Mouse (Mus musculus) myocyte (in vitro differentiated cells): ENCODE measurements at regions not wholly inside any gene's neighbourhood (a gene's known extent, or its start where the extent isn't known, plus 50 kb on each side); places are given as distances from the start of the nearest gene placed in this dataset.

ENCODE experiments used
- H3K27me3 ChIP-seq: one replicate; pipeline ENCODE4 v1.6.1; 2011; ENCODE audit not compliant: control insufficient read depth, insufficient read depth, insufficient read length
- H3K36me3 ChIP-seq: one replicate; pipeline ENCODE4 v1.6.1; 2011; ENCODE audit not compliant: control insufficient read depth, insufficient read depth
- H3K4me2 ChIP-seq: one replicate; pipeline ENCODE4 v1.6.1; 2011; ENCODE audit warnings: low read depth, control low read depth
- H3K4me3 ChIP-seq: one replicate; pipeline ENCODE4 v1.5.1; 2011; ENCODE audit warnings: mild to moderate bottlenecking, control low read depth, moderate library complexity
- H3K79me2 ChIP-seq: one replicate; pipeline ENCODE4 v1.6.1; 2011; ENCODE audit not compliant: control insufficient read depth, insufficient read depth
- H3ac ChIP-seq: one replicate; pipeline ENCODE4 v1.6.1; 2011; ENCODE audit not compliant: control insufficient read depth, insufficient read length
- CEBPB ChIP-seq: IDR thresholded peaks from 2 replicates; pipeline ENCODE4 v1.6.1; 2011; ENCODE audit warnings: mild to moderate bottlenecking, moderate library complexity; ENCODE audit not compliant: poor library complexity, insufficient read depth, severe bottlenecking
- E2F4 ChIP-seq: IDR thresholded peaks from one replicate; pipeline ENCODE4 v1.6.1; 2011; ENCODE audit warnings: mild to moderate bottlenecking, control low read depth, moderate library complexity; ENCODE audit not compliant: insufficient read depth
- MAX ChIP-seq: IDR thresholded peaks from one replicate; pipeline ENCODE4 v1.6.1; 2011; ENCODE audit warnings: low read depth, mild to moderate bottlenecking, control low read depth
- MYOD1 ChIP-seq, 3 experiments: IDR thresholded peaks; one replicate each; pipeline ENCODE4 v1.6.1; 2011; ENCODE audit warnings: control low read depth in 2 of 3, low read depth in 2 of 3, mild to moderate bottlenecking in 2 of 3, moderate library complexity in 1 of 3; ENCODE audit not compliant: insufficient read length in 2 of 3, control insufficient read depth in 1 of 3
- MYOG ChIP-seq, 3 experiments: IDR thresholded peaks; one replicate each; pipeline ENCODE4 v1.6.1; 2011; ENCODE audit warnings: control low read depth in 2 of 3, low read depth in 2 of 3, mild to moderate bottlenecking in 2 of 3; ENCODE audit not compliant: insufficient read length in 2 of 3, control insufficient read depth in 1 of 3, insufficient read depth in 1 of 3
- POLR2A ChIP-seq: IDR thresholded peaks from one replicate; pipeline ENCODE4 v1.6.1; 2011; ENCODE audit warnings: low read depth, mild to moderate bottlenecking, control low read depth, moderate library complexity; ENCODE audit not compliant: insufficient read length
- POLR2AphosphoS2 ChIP-seq: IDR thresholded peaks from one replicate; pipeline ENCODE4 v1.6.1; 2011; ENCODE audit warnings: low read depth, control low read depth; ENCODE audit not compliant: insufficient read length
- REST ChIP-seq: IDR thresholded peaks from one replicate; pipeline ENCODE4 v1.6.1; 2011; ENCODE audit warnings: mild to moderate bottlenecking, control low read depth, moderate library complexity; ENCODE audit not compliant: insufficient read depth, insufficient read length
- SRF ChIP-seq: IDR thresholded peaks from one replicate; pipeline ENCODE4 v1.6.1; 2011; ENCODE audit warnings: low read depth; ENCODE audit not compliant: control insufficient read depth, insufficient read length
- TCF12 ChIP-seq: IDR thresholded peaks from one replicate; pipeline ENCODE4 v1.6.1; 2011; ENCODE audit warnings: mild to moderate bottlenecking, control low read depth; ENCODE audit not compliant: poor library complexity, insufficient read depth, severe bottlenecking
- TCF3 ChIP-seq: IDR thresholded peaks from one replicate; pipeline ENCODE4 v1.6.1; 2011; ENCODE audit warnings: low read depth, control low read depth; ENCODE audit not compliant: insufficient read length
- USF1 ChIP-seq: IDR thresholded peaks from one replicate; pipeline ENCODE4 v1.6.1; 2011; ENCODE audit warnings: low read depth, mild to moderate bottlenecking, control low read depth, moderate library complexity

- no peak overlapping the region for H3K4me2 ChIP-seq
- H3K4me3 ChIP-seq = no peak overlapping the region
- no peak overlapping the region for H3ac ChIP-seq
- H3K36me3 ChIP-seq = no peaks in the 10 kb centered on the region
- H3K79me2 ChIP-seq = no peaks in the 10 kb centered on the region
- H3K27me3 ChIP-seq = no peaks in the 10 kb centered on the region
- TF ChIP-seq MYOD1 (IDR thresholded peaks at IDR 0.05; ENCODE audit: control insufficient read depth in 1 of 3, insufficient read length in 2 of 3, low read depth in 2 of 3) = no peak
- no peak for TF ChIP-seq MYOG (IDR thresholded peaks at IDR 0.05; ENCODE audit: control insufficient read depth in 1 of 3, insufficient read depth in 1 of 3, insufficient read length in 2 of 3, low read depth in 2 of 3)
- TF ChIP-seq MAX = no peak
- TF ChIP-seq POLR2AphosphoS2 = no peak
- TF ChIP-seq E2F4 = no peak
- no peak for TF ChIP-seq TCF12
Observed at GRCm38 (mm10) chr14:54148626-54149025, 105.3 kb downstream of the Dad1 start.

DNA sequence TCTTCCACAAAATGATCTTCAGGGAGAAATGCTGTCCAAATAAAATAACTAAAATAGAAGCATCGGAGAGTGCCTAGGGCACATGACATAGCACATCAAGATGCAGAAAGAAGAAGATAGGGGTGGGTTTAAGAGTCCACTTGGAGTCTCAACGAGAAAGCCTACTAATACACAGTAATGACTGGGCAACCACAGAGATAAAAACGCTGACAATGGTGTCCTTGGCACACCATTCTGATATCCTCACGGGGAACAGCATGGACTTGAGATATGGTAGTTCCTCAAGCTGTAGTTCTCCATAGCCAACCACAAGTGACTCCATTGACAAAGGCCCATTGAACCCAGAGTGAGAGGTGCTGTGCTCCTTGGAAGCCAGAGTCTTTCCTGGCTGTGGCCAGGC lies 105.8 kb downstream of the Dad1 start:
- Histone ChIP-seq H3K4me3 (no peak overlapping the region), H3K4me2 (no peak overlapping the region), H3K79me2 (no peaks in the 10 kb centered on the region), H3ac (no peak overlapping the region), H3K27me3 (no peaks in the 10 kb centered on the region), H3K36me3 (no peaks in the 10 kb centered on the region)
- no peak for TF ChIP-seq CEBPB
- TF ChIP-seq MAX = no peak

- Histone ChIP-seq H3K27me3 (no peaks in the 10 kb centered on the region), H3ac (no peak overlapping the region), H3K36me3 (no peaks in the 10 kb centered on the region), H3K4me2 (no peak overlapping the region), H3K79me2 (no peaks in the 10 kb centered on the region), H3K4me3 (no peak overlapping the region)
- TF ChIP-seq REST (no peak), TCF3 (no peak), TCF12 (no peak), MYOD1 (IDR thresholded peaks at IDR 0.05; ENCODE audit: control insufficient read depth in 1 of 3, insufficient read length in 2 of 3, low read depth in 2 of 3) (no peak), CEBPB (no peak), USF1 (no peak), E2F4 (no peak), SRF (no peak), POLR2AphosphoS2 (no peak), MYOG (IDR thresholded peaks at IDR 0.05; ENCODE audit: control insufficient read depth in 1 of 3, insufficient read depth in 1 of 3, insufficient read length in 2 of 3, low read depth in 2 of 3) (no peak), POLR2A (no peak), MAX (no peak)
Observed at GRCm38 (mm10) chr14:54147546-54147945, 106.4 kb downstream of the Dad1 start.

DNA sequence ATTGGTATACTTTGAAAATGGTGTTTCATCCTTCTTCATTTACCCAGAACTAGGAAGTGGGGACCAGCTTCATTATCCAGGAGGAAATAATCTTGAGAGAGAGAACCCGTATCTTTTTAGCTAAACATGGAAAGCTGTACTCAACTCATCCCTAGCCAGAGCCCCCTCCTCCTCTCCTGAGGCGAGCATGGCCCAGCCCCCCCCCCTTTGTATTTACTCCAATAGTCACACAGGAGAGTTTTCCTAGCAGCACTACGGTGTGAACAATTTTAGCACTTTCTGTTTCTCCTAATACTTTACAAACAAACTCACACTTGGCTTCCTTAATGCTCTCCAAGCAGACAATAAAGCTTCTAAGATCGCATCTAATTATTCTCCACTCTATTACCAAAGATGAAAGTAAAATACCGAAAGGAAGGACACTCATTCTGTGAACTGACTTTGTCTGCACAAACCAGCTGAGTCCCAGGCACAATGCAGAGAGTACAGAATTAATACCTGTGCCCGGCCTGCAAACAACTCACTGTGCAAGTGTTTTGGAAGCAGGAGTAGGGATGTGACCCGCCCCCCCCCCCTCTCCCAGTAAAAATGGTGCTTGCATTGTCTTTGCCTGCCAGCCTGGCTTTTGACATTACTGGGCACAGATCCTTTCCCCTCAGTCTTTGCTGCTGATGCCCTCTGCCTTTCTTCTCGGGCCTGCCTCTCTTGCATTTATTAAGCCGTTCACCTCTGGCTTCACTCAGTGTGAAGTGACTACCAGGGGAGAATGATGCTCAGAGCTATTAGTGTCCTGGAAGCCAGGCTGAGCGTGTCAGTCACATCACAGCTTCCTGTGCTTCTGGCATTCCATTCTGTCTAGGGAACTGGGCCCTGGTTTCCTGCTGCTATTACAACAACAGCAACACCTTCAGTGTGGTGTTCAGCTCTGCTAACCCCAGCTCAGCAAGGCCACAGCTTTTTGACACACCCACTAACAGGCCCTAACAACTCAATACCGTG lies 107.9 kb downstream of the Dad1 start:
- no peaks in the 10 kb centered on the region for H3K36me3 ChIP-seq
- H3ac ChIP-seq = no peak overlapping the region
- H3K27me3 ChIP-seq = no peaks in the 10 kb centered on the region
- no peak overlapping the region for H3K4me3 ChIP-seq
- H3K79me2 ChIP-seq = no peaks in the 10 kb centered on the region
- no peak for TF ChIP-seq REST
- TF ChIP-seq MAX = no peak
- H3K4me2 ChIP-seq = no peak overlapping the region

GRCm38 (mm10) chr14:54143828-54144227 lies 110.1 kb downstream of the Dad1 start:
- no peak overlapping the region for H3ac ChIP-seq
- no peak overlapping the region for H3K4me3 ChIP-seq
- H3K27me3 ChIP-seq = no peaks in the 10 kb centered on the region
- no peaks in the 10 kb centered on the region for H3K79me2 ChIP-seq
- TF ChIP-seq REST (no peak), MYOG (IDR thresholded peaks at IDR 0.05; ENCODE audit: control insufficient read depth in 1 of 3, insufficient read depth in 1 of 3, insufficient read length in 2 of 3, low read depth in 2 of 3) (peak in 1 of 3 experiments; percentile 25)
- no peaks in the 10 kb centered on the region for H3K36me3 ChIP-seq
- no peak overlapping the region for H3K4me2 ChIP-seq
